In the genomic region with DNA sequence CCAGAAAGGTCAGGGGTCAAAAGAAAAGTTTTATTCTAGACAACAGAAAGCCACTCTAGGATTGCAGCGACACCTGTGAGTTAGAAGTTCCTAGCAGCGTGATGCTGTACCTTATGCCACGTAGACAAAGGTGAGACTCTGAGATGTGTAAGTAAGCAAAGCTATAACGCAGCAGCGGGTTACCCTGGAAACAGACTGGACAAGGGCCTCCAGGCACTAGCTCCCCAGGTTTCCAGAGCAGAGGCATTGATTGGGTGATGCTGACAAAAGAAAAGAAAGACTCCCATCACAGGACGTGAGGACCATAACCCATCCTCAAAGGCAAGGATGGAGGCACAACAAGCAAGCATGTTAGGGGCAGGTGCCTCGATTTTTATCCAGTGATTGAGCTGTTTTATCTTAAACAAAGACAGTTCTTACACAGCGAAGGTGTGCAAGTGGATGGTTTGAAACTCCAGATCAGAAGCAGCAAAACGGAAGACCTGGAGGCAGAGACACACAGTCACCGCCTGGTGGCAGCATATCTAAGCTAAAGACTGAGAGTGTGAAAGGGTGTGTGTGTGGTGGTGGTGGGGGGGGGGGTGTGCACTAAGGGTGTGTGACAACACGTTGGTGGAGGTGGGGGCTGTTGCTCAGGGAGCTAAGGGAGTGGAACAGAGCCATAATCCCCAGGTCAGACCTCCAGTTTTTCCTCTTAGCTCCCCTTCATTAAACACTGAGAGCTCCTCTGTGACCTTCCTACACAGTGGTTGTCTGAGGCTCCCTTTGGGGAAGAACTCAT, we compare ENCODE assay signal across 8 mouse cellular contexts. TPM values are rescaled to one million over a fixed set of nuclear protein-coding genes. Genes with fewer than 3 reads are reported as not detected.
A peak's percentile ranks its signal among the peaks of the same experiment; 100 is the strongest.
DNase-seq lines count a peak whose midpoint lies in the region; ATAC-seq lines count a peak whose summit lies in the region.
"Had no signal": no experiment of that assay in that cellular context is flagged by ENCODE, and none has a peak within 500 bp of the region (broad histone marks: within the 10 kb centered on the region; RNA-seq: fewer than 3 reads in every experiment).

No protein-coding gene starts in this region.

- no peaks in the 10 kb centered on the region for H3K36me3 ChIP-seq in forebrain, embryonic 16.5 days (ENCODE audit: control insufficient read depth, insufficient read depth)
- H3K36me3 ChIP-seq: heart, embryonic 15.5 days had no signal

- H3K4me2 ChIP-seq in forebrain, embryonic 16.5 days (ENCODE audit: low read length): 0 out of 2 replicates have a peak overlapping the region, but pooled peaks have one; percentile 5
- H3K4me2 ChIP-seq: heart, embryonic 15.5 days had no signal

- H3K4me3 ChIP-seq in forebrain, embryonic 16.5 days (replicated peaks; ENCODE audit: low read length): no peak overlapping the region
- H3K4me3 ChIP-seq: heart, embryonic 15.5 days had no signal

- H3K4me1 ChIP-seq in forebrain, embryonic 16.5 days (replicated peaks; ENCODE audit: control insufficient read depth, insufficient read depth, low read length): no peaks in the 10 kb centered on the region
- H3K4me1 ChIP-seq: heart, embryonic 15.5 days had no signal

- H3K27me3 ChIP-seq in forebrain, embryonic 16.5 days (replicated peaks; ENCODE audit: control insufficient read depth, insufficient read depth, low read length): no peaks in the 10 kb centered on the region

- no peak overlapping the region for H3K9ac ChIP-seq in forebrain, embryonic 16.5 days (replicated peaks; ENCODE audit: low read depth, low read length)
- H3K9ac ChIP-seq: heart, embryonic 15.5 days had no signal

- WGBS in forebrain, embryonic 16.5 days: 26% methylated on average over 11 of the region's 11 CpGs

- no peaks in the 10 kb centered on the region for H3K9me3 ChIP-seq in forebrain, embryonic 16.5 days (ENCODE audit: control insufficient read depth, low read length)
- H3K9me3 ChIP-seq: heart, embryonic 15.5 days had no signal

- peak; percentile 59 for DNase-seq in A20 (ENCODE audit: low read depth, low spot score)
- DNase-seq in cerebellum, adult 11-12 months: peak; percentile 13
- peak; percentile 62 to 67 for DNase-seq in kidney, postnatal 4 days
- peak; percentile 54 to 74 for DNase-seq in right cerebral cortex, postnatal 10 days (ENCODE audit: low spot score in 2 of 2)

- ATAC-seq in CD4-positive, CD25-positive, alpha-beta regulatory T cell, adult 4 months: peak; percentile 77
- ATAC-seq in forebrain, embryonic 16.5 days: peak; percentile 71
- peak; percentile 47 for ATAC-seq in megakaryocyte, adult 5-6 weeks (ENCODE audit: poor library complexity, severe bottlenecking)

- H3K27ac ChIP-seq in forebrain, embryonic 16.5 days (ENCODE audit: low read length): no peak overlapping the region
- H3K27ac ChIP-seq: heart, embryonic 15.5 days had no signal

RNA-seq across cellular contexts. Expression of gene Tm9sf3, which starts 53.7 kb away (rescaled TPM):
- 10 to 100 TPM; 14.2 to 34.8 TPM for polyA plus RNA-seq in CD4-positive, CD25-positive, alpha-beta regulatory T cell, adult 4 months (2017; shearing (Covaris generic))
- 88.7 and 104 TPM in 2 replicates for polyA plus RNA-seq in forebrain, embryonic 16.5 days (2015; fragmentation: Nextera tagmentation; extraction: Ambion mirVana)
- total RNA-seq in megakaryocyte, adult 5-6 weeks (2015): 134 and 153 TPM in 2 replicates
- total RNA-seq in megakaryocyte, adult 5-6 weeks (2017): 234 and 235 TPM in 2 replicates

Comparison
In these comparisons a context has a peak if more than half of its experiments do, and no peak if none do; other contexts are left out.
1. DNase-seq: peak in every context shown above with its lines; median percentile 64 in kidney, postnatal 4 days; 64 in right cerebral cortex, postnatal 10 days; 59 in A20; 13 in cerebellum, adult 11-12 months.